Mouse (Mus musculus) mesoderm, embryonic 11.5 days (tissue): ENCODE data around the gene Rrp36.

Source experiments
- DNase-seq: peaks from one replicate; pipeline ENCODE4 v3.0.0-alpha.2; 2012; ENCODE audit warnings: low read depth, low spot score

Rrp36 gene

GRCm38 (mm10) chr17:46618394-46618768 is 55.8 kb downstream of the Rrp36 start:
- peak; percentile 49 for DNase-seq

DNA sequence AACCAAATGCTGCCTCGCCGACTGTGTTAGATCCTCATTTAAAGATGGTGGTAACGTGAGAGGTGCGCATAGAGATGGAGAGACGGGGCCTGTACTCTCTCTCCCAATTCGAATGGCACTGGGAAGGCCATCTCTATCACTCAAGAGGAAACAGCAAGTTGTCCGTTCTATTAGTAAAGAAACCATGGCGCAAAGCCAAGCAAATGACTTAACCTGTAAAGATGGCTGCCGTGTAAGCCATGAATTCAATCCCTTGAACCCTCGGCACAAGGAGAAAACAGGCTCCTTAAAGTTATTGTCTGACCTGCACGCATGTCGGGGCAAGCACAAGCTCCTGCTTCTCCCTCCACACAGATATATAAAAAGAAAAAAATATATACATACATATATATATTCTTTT is 56.4 kb downstream of the Rrp36 start:
- DNase-seq: no peak
